Mouse (Mus musculus) neural tube, embryonic 10.5 days (tissue): Measurements from ENCODE around the gene Sptbn4.
"Not testable (repeated sequence)": the region's sequence is repeated elsewhere in the genome, so short reads cannot be mapped to it uniquely, and the experiment has no call there.

Source experiments
- DNase-seq: peaks from one replicate; pipeline ENCODE4 v3.0.0-alpha.2; 2017; ENCODE audit warnings: low spot score; ENCODE audit errors: extremely low spot score

Sptbn4 gene

GRCm38 (mm10) chr7:27447419-27448286 lies at the start of gene Sptbn4, which contains the start of gene Blvrb:
Sptbn4 (minus strand) TSS chr7:27447686.
Blvrb (plus strand) TSS chr7:27447978.
- peak; percentile 97 for DNase-seq

- not testable (repeated sequence) for DNase-seq
Observed at GRCm38 (mm10) chr7:27494659-27495367, 47.3 kb upstream of the Sptbn4 start.

GRCm38 (mm10) chr7:27493450-27493849 lies 46.0 kb upstream of the Sptbn4 start:
- no peak for DNase-seq

GRCm38 (mm10) chr7:27493022-27493421 lies 45.5 kb upstream of the Sptbn4 start:
- DNase-seq, result no peak

GRCm38 (mm10) chr7:27491856-27492255 lies 44.4 kb upstream of the Sptbn4 start:
- no peak for DNase-seq

GRCm38 (mm10) chr7:27490543-27491329 lies 43.2 kb upstream of the Sptbn4 start:
- peak; percentile 79 for DNase-seq

GRCm38 (mm10) chr7:27490227-27490542 lies 42.7 kb upstream of the Sptbn4 start:
- DNase-seq, result no peak

- no peak for DNase-seq
Observed at GRCm38 (mm10) chr7:27489270-27489869, 41.9 kb upstream of the Sptbn4 start.

- DNase-seq, result peak; percentile 53
Observed at GRCm38 (mm10) chr7:27487740-27488268, 40.3 kb upstream of the Sptbn4 start.

GRCm38 (mm10) chr7:27486770-27487697 lies 39.5 kb upstream of the Sptbn4 start, which contains the start of gene Sertad1:
Sertad1 (plus strand) TSS chr7:27486910.
- DNase-seq, result peak; percentile 99

GRCm38 (mm10) chr7:27486102-27486769 lies 38.8 kb upstream of the Sptbn4 start:
- no peak for DNase-seq

GRCm38 (mm10) chr7:27483860-27484259 lies 36.4 kb upstream of the Sptbn4 start:
- DNase-seq, result no peak

GRCm38 (mm10) chr7:27481627-27481969 lies 34.1 kb upstream of the Sptbn4 start:
- DNase-seq, result peak; percentile 77

GRCm38 (mm10) chr7:27480927-27481626 lies 33.6 kb upstream of the Sptbn4 start:
- no peak for DNase-seq

- no peak for DNase-seq
Observed at GRCm38 (mm10) chr7:27480506-27480905, 33.0 kb upstream of the Sptbn4 start.

- no peak for DNase-seq
Observed at GRCm38 (mm10) chr7:27479750-27480149, 32.3 kb upstream of the Sptbn4 start.

- DNase-seq, result no peak
Observed at GRCm38 (mm10) chr7:27478561-27478960, 31.1 kb upstream of the Sptbn4 start.

GRCm38 (mm10) chr7:27476098-27476635 lies 28.7 kb upstream of the Sptbn4 start:
- DNase-seq, result no peak

GRCm38 (mm10) chr7:27475596-27475995 lies 28.1 kb upstream of the Sptbn4 start:
- no peak for DNase-seq
